Mouse (Mus musculus) lung, postnatal 0 days (tissue): ENCODE measurements at regions not wholly inside any gene's neighbourhood (a gene's known extent, or its start where the extent isn't known, plus 50 kb on each side); places are given as distances from the start of the nearest gene placed in this dataset.

Source experiments
- CTCF ChIP-seq: IDR thresholded peaks from 2 replicates; pipeline ENCODE4 v1.5.1; 2016; ENCODE audit warnings: antibody characterized with exemption, mild to moderate bottlenecking
- EP300 ChIP-seq: IDR thresholded peaks from 2 replicates; pipeline ENCODE4 v1.6.1; 2016; ENCODE audit warnings: antibody characterized with exemption, mild to moderate bottlenecking, control low read depth

GRCm38 (mm10) chr1:57269679-57270354 lies 107.6 kb upstream of the 1700066M21Rik start:
- TF ChIP-seq EP300: no peak
- TF ChIP-seq CTCF: peak; percentile 71
